Mouse (Mus musculus) hindbrain, embryonic 12.5 days (tissue): ENCODE results near the gene Gm13276. TPM values are rescaled to one million over a fixed set of nuclear protein-coding genes. Genes with fewer than 3 reads are reported as not detected.
"Not testable (repeated sequence)": the region's sequence is repeated elsewhere in the genome, so short reads cannot be mapped to it uniquely, and the experiment has no call there.

Experiments
- ATAC-seq: fragments of 200-750 bp; cut with Nextera tagmentation; 2 replicates; pipeline ENCODE4 v1.8.0; 2017; ENCODE audit warnings: moderate TSS enrichment; ENCODE audit not compliant: low FRiP score
- H3K27ac ChIP-seq: fragments of 300-500 bp; sonication (generic); 2 replicates; pipeline ENCODE4 v1.5.1; 2016; ENCODE audit warnings: mild to moderate bottlenecking
- H3K27me3 ChIP-seq: fragments of 300-500 bp; sonication (generic); 2 replicates; pipeline ENCODE4 v1.6.1; 2016; ENCODE audit warnings: mild to moderate bottlenecking
- H3K36me3 ChIP-seq: fragments of 300-500 bp; sonication (generic); 2 replicates; pipeline ENCODE4 v1.6.1; 2016; ENCODE audit warnings: mild to moderate bottlenecking
- H3K4me1 ChIP-seq: fragments of 300-500 bp; sonication (generic); 2 replicates; pipeline ENCODE4 v1.6.1; 2016
- H3K4me2 ChIP-seq: fragments of 300-500 bp; sonication (generic); replicated peaks from 2 replicates; pipeline ENCODE4 v1.6.1; 2016; ENCODE audit warnings: mild to moderate bottlenecking
- H3K4me3 ChIP-seq: fragments of 300-500 bp; sonication (generic); 2 replicates; pipeline ENCODE4 v1.5.1; 2016; ENCODE audit warnings: mild to moderate bottlenecking
- H3K9ac ChIP-seq: fragments of 300-500 bp; sonication (generic); 2 replicates; pipeline ENCODE4 v1.6.1; 2016; ENCODE audit warnings: mild to moderate bottlenecking, moderate library complexity
- H3K9me3 ChIP-seq: fragments of 300-500 bp; sonication (generic); replicated peaks from 2 replicates; pipeline ENCODE4 v1.6.1; 2016; ENCODE audit warnings: mild to moderate bottlenecking
- WGBS: fragments of 180-500 bp; shearing (Covaris S2); methylation state at CpG from one replicate; pipeline ENCODE4 v1.1.7; 2016; 5-methylcytosine and 5-hydroxymethylcytosine counted together
- polyA plus RNA-seq: library from polyadenylated mRNA; unstranded; fragments of >200 nt; fragmentation: Nextera tagmentation; extraction: Ambion mirVana; gene quantifications from 2 replicates; pipeline ENCODE4 v1.2.1, GENCODE M21; 2016

Gene Gm13276
- polyA plus RNA-seq: 0.62 TPM in 1 of 2 replicates, not detected in the other

DNA sequence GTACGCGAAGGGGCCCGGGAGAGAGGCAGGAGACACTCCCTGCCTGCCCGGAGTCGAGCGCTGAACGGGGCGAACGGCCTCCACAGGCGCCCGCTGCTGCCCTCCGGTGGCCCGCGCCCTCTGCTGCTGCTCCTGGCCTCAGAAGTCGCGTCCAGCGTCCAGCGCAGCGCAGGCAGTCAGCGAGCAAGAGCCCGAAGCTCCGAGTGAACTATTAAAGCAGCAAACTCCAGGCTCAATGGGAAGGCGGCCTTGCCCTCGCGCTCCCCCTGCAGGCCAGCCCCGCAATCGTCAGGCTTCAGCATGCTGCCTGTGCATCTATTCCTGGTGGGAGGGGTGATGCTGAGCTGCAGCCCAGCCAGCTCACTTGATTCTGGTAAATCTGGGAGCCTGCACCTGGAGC lies at the start of gene Gm13276:
Gene Gm13276, plus strand, starts transcription at position 301 of the 400 bp plus-strand sequence.
- H3K27me3 ChIP-seq, H3K9me3 ChIP-seq, ATAC-seq, H3K27ac ChIP-seq, H3K9ac ChIP-seq, H3K36me3 ChIP-seq, H3K4me3 ChIP-seq, H3K4me2 ChIP-seq, H3K4me1 ChIP-seq: not testable (repeated sequence)
- WGBS: no CpG with 5 or more reads among the region's 27 CpGs

DNA sequence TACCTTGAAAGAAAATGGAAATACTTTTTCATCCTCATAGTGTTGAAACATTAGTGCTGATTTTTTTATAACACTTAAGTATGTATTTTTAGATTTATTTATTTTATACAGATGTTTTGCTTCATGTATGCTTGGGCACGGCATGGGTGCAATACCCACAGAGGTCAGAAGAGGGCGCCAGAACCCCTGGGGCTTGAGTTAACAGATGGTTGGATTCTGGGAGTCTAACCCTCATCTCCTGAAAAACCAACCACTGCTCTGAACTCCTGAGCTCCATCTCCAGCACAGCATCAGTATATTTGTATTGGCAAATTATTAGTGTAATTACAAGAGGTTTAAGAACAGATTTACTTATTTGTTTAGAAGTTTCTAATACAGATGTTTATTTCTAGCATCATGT lies 47.0 kb upstream of the Gm13276 start:
- H3K36me3 ChIP-seq: no peaks in the 10 kb centered on the region
- H3K9ac ChIP-seq: no peak overlapping the region
- H3K9me3 ChIP-seq: no peaks in the 10 kb centered on the region
- H3K4me2 ChIP-seq: no peak overlapping the region
- no peaks in the 10 kb centered on the region for H3K27me3 ChIP-seq
- 4% methylated on average over 2 of the region's 2 CpGs for WGBS
- H3K4me1 ChIP-seq: no peaks in the 10 kb centered on the region
- H3K27ac ChIP-seq: no peak overlapping the region
- no peak overlapping the region for H3K4me3 ChIP-seq
- ATAC-seq: no peak

DNA sequence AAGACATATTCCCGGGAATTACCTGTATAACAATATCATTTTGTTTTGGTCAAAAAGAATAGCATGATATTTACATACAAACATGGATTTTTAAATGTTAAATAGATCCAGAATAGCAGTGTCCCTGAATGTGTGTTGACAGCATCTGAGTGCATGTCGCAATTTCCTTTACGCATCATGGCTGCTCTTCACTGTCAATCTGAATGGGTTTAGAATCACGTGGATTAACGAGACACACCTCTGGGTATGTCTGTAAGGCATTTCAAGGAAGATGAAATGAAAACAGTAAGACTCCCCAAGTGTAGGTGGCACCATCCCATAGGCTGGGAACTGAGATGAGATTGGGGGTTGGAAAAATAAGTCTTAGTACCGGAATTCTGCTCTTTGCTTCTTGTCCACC lies 46.5 kb upstream of the Gm13276 start:
- no peaks in the 10 kb centered on the region for H3K36me3 ChIP-seq
- WGBS: 93% methylated on average over 6 of the region's 6 CpGs
- H3K9me3 ChIP-seq: no peaks in the 10 kb centered on the region
- H3K27ac ChIP-seq: no peak overlapping the region
- no peaks in the 10 kb centered on the region for H3K27me3 ChIP-seq
- H3K4me1 ChIP-seq: no peaks in the 10 kb centered on the region
- no peak overlapping the region for H3K4me2 ChIP-seq
- no peak for ATAC-seq
- H3K4me3 ChIP-seq: no peak overlapping the region
- H3K9ac ChIP-seq: no peak overlapping the region

DNA sequence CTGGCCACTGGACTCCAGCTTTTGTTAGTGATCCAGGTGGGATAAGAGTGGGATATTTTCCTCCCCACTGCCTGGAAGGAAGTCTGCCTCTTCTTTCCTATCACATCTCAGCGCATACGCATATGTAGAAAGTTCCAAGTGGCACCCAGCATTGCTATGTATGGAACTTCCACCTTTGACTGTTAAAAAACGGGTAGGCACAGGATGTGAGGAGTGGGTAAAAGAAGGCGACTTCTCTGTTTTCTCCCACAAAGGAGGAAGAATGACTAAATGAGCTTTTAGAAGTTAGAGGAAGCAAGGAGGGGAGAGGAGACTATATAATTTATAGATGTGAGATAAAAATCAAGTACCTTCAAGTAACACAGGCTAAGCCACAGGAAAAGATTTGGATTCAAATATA lies 44.1 kb upstream of the Gm13276 start:
- no peak for ATAC-seq
- Histone ChIP-seq H3K9ac (no peak overlapping the region), H3K27me3 (no peaks in the 10 kb centered on the region), H3K9me3 (no peaks in the 10 kb centered on the region), H3K4me1 (0 out of 2 replicates have a peak, but pooled peaks cover 3% of the 10 kb centered on the region), H3K4me3 (no peak overlapping the region), H3K4me2 (no peak overlapping the region), H3K36me3 (no peaks in the 10 kb centered on the region), H3K27ac (no peak overlapping the region)
- WGBS: 93% methylated on average over 4 of the region's 4 CpGs

GRCm38 (mm10) chr4:88742771-88743371 lies 42.6 kb upstream of the Gm13276 start:
- ATAC-seq: no peak
- Histone ChIP-seq H3K4me1 (0 out of 2 replicates have a peak, but pooled peaks cover 3% of the 10 kb centered on the region), H3K9ac (no peak overlapping the region), H3K36me3 (no peaks in the 10 kb centered on the region), H3K27ac (no peak overlapping the region), H3K4me3 (no peak overlapping the region), H3K4me2 (no peak overlapping the region), H3K27me3 (no peaks in the 10 kb centered on the region), H3K9me3 (no peaks in the 10 kb centered on the region)
- WGBS: 87% methylated on average over 7 of the region's 7 CpGs

GRCm38 (mm10) chr4:88744207-88744606 lies 41.3 kb upstream of the Gm13276 start:
- Histone ChIP-seq H3K4me1 (0 out of 2 replicates have a peak, but pooled peaks cover 3% of the 10 kb centered on the region), H3K4me2 (no peak overlapping the region), H3K9ac (no peak overlapping the region), H3K9me3 (no peaks in the 10 kb centered on the region), H3K36me3 (no peaks in the 10 kb centered on the region), H3K27ac (no peak overlapping the region), H3K4me3 (no peak overlapping the region), H3K27me3 (no peaks in the 10 kb centered on the region)
- no peak for ATAC-seq
- WGBS: 77% methylated on average over 3 of the region's 3 CpGs

- WGBS: 63% methylated on average over 6 of the region's 6 CpGs
- H3K36me3 ChIP-seq: no peaks in the 10 kb centered on the region
- no peak for ATAC-seq
- no peaks in the 10 kb centered on the region for H3K9me3 ChIP-seq
- H3K4me3 ChIP-seq: no peak overlapping the region
- 0 out of 2 replicates have a peak, but pooled peaks cover 3% of the 10 kb centered on the region for H3K4me1 ChIP-seq
- H3K27ac ChIP-seq: no peak overlapping the region
- H3K4me2 ChIP-seq: no peak overlapping the region
- no peaks in the 10 kb centered on the region for H3K27me3 ChIP-seq
- no peak overlapping the region for H3K9ac ChIP-seq
These were observed 35.6 kb upstream of the Gm13276 start for GRCm38 (mm10) chr4:88749926-88750325.

- ATAC-seq, H3K27me3 ChIP-seq, H3K9ac ChIP-seq, H3K27ac ChIP-seq, H3K4me2 ChIP-seq, H3K36me3 ChIP-seq, H3K4me3 ChIP-seq, H3K9me3 ChIP-seq, H3K4me1 ChIP-seq: not testable (repeated sequence)
- 77% methylated on average over 15 of the region's 15 CpGs for WGBS
These were observed 30.6 kb upstream of the Gm13276 start, which contains the start of gene Gm13271 for GRCm38 (mm10) chr4:88754818-88755340. TSS of gene Gm13271 (plus strand) at chr4:88754868.

- peak overlapping the region; percentile 42 for H3K4me3 ChIP-seq
- peak overlapping the region; percentile 83 for H3K4me2 ChIP-seq
- H3K27ac ChIP-seq: peak overlapping the region; percentile 80
- H3K9me3 ChIP-seq, H3K36me3 ChIP-seq, ATAC-seq, H3K27me3 ChIP-seq, H3K4me1 ChIP-seq: not testable (repeated sequence)
- 12% methylated on average over 29 of the region's 31 CpGs for WGBS
- peak overlapping the region; percentile 63 for H3K9ac ChIP-seq
These were observed 28.7 kb upstream of the Gm13276 start for GRCm38 (mm10) chr4:88756581-88757513.

DNA sequence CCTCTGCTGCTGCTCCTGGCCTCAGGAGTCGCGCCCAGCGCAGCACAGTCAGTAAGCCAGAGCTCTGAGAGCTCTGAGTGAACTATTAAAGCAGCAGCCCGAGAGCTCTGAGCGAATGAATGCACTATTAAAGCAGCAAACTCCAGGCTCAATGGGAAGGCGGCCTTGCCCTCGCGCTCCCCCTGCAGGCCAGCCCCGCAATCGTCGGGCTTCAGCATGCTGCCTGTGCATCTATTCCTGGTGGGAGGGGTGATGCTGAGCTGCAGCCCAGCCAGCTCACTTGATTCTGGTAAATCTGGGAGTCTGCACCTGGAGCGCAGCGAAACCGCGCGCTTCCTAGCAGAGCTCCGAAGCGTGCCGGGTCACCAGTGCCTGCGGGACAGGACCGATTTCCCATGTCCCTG lies 27.9 kb upstream of the Gm13276 start:
- Histone ChIP-seq H3K4me3 (peak overlapping the region; percentile 42), H3K9ac (peak overlapping the region; percentile 63; the same call in 1 of the 2 replicates), H3K27ac (peak overlapping the region; percentile 80), H3K4me2 (peak overlapping the region; percentile 83)
- H3K4me1 ChIP-seq, H3K27me3 ChIP-seq, H3K9me3 ChIP-seq, H3K36me3 ChIP-seq: not testable (repeated sequence)
- WGBS: 0% methylated on average over 21 of the region's 21 CpGs
- peak; percentile 100 for ATAC-seq

- H3K4me1 ChIP-seq, H3K9me3 ChIP-seq, H3K4me2 ChIP-seq, H3K27ac ChIP-seq, H3K9ac ChIP-seq, H3K4me3 ChIP-seq, H3K27me3 ChIP-seq, H3K36me3 ChIP-seq, ATAC-seq: not testable (repeated sequence)
- WGBS: 89% methylated on average over 9 of the region's 9 CpGs
These were observed 26.8 kb upstream of the Gm13276 start for GRCm38 (mm10) chr4:88758751-88759150.

DNA sequence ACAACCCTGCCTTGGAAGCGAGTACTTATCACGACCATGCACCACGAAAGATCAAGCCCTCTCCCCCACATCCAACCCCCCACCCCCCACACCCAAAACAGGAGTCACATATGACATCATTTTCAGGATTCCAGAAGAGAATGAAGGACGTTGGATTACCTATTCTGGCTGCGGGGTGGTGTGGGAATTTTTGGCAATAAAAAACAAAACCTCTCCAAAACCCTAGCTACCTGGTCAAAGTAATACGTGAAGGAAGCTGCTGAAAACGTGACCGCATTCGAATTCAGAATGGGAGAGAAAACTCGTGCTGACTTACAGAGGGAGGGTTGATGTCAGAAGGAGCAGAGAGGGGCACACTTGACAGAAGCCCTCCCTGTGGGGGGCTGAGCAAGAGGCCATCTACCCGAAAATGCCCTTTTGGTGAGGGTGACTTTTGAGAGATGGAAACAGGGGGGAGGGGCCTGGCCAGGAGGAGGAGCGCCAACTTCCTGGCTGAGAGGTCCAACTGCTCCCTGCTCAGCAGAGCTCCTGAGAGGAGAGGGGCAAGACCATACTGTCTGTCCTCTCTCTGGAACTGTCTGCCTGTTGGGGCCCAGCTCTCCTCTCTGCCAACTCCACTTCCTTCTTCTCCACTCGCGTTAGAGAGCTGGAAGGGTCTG lies 25.8 kb upstream of the Gm13276 start, which contains the start of gene Gm13283:
Gene Gm13283, plus strand, starts transcription at position 510 of the 659 bp plus-strand sequence.
- 22% methylated on average over 11 of the region's 14 CpGs for WGBS
- not testable (repeated sequence) for H3K9me3 ChIP-seq, H3K27ac ChIP-seq, H3K27me3 ChIP-seq, H3K4me1 ChIP-seq, ATAC-seq, H3K36me3 ChIP-seq, H3K9ac ChIP-seq
- peak within 1 kb of the TSS; percentile 32 for H3K4me3 ChIP-seq
- H3K4me2 ChIP-seq: peak within 1 kb of the TSS; percentile 52
